Mouse (Mus musculus): ENCODE data around the gene Ddx25.

GRCm38 (mm10) chr9:35569571-35570534, 11.5 kb upstream of the Ddx25 start, which contains the start of the genes Pate2 and Hyls1:
- TF ChIP-seq TAL1 (IDR thresholded peaks at IDR 0.05; ENCODE audit: low read length) (no peak), GATA1 (IDR thresholded peaks at IDR 0.05; ENCODE audit: low read length) (no peak)
